Mouse (Mus musculus) megakaryocyte, embryonic 14.5 days (primary cell): Measurements from ENCODE around the gene Pxk.

Source experiments
- FLI1 ChIP-seq: IDR thresholded peaks from 2 replicates; pipeline ENCODE4 v1.6.1; 2012; ENCODE audit warnings: low read length, inconsistent platforms, mixed read lengths
- GATA1 ChIP-seq: IDR thresholded peaks from 3 replicates; pipeline ENCODE4 v1.6.1; 2012; ENCODE audit warnings: mixed read lengths, low read length, inconsistent platforms, borderline replicate concordance

- TF ChIP-seq GATA1 (no peak), FLI1 (no peak)
Observed at GRCm38 (mm10) chr14:8209896-8210295, 111.9 kb downstream of the Pxk start.
